Mouse (Mus musculus) left cerebral cortex, postnatal 36 days (tissue): ENCODE data around the gene Myt1l. TPM values are rescaled to one million over a fixed set of nuclear protein-coding genes. Genes with fewer than 3 reads are reported as not detected.

Source experiments
- DNase-seq, 2 experiments: peaks; one replicate each; pipeline ENCODE4 v3.0.0; 2021 to 2022; ENCODE audit warnings: low spot score in 2 of 2, mixed read lengths in 1 of 2
- intact Hi-C: fragments of 180-260 bp; cut with DNase I; formaldehyde crosslinking; loops from one replicate; pipeline ENCODE4 v1.15.1; 2025
- total RNA-seq, 2 experiments: library from RNA; stranded (reverse); gene quantifications; 2 replicates each; pipeline ENCODE4 v1.2.3; 2021

The Myt1l gene
- total RNA-seq, 2 experiments from 2014 or later: 213 to 254 TPM

DNA sequence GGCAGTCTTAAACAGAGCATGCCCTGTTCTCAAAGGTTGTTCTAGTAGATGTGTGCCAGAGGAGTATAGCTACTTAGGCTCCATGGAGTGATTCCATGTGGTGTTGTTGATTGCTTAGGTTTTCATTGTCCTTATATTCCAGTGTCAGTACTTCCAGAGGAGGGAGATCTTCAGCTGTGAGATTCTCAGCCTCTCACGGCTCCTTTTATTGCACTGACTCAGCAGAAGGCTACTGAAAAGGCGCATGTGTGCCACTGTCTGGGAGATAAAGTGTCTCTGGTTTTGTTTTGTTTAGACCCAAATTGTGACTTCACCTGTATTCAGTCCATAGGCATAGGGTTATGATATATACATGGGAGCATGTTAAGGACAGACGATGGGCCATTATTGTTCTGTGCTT, 28.2 kb downstream of the Myt1l start:
- intact Hi-C loops: no loop called here
- no peak for DNase-seq

GRCm38 (mm10) chr12:29556901-29557300, 28.7 kb downstream of the Myt1l start:
- DNase-seq: peak in 1 of 2 experiments; percentile 66

DNA sequence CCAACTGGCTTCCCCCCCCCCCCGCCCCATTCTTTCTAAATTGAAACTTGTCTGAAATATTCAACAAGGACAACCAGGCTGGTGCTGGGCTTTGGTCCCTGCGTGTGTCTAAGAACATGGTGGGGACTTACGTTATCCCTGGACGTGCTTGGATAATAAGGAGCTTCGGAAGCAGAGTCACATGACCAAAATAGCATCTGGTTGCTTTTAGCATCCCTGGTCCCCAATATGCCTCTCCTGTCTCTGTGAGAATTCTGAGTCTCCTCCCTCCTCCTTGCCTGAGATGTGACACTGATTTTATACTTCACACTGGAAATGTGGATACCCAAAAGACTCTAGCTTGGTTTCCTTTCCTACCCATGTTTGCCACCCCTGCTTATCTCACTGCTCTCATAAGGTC, 31.6 kb downstream of the Myt1l start:
- intact Hi-C loops: no loop called here
- DNase-seq: no peak

More at GRCm38 (mm10) chr12:29556901-29557300, 28.7 kb downstream of the Myt1l start:
- intact Hi-C loops: no loop called here

DNA sequence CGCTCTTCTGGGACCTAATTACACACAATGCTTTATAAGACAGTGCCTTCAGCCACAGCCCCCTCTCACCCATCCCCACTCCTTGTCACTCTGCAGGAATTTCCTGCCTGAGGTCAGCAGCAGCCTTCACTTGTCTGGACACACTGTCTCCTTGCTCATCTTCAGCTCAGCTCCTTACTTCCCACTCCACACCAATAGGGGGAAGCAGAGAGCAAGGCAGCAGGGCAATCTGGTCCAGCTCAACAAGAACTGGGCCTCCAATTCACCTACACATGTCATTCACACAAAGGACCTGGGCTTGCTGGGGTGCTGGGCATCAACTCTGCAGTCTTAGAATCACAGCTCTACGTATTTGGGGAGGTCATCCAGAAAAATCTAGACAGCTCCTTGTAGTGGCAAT, 33.0 kb downstream of the Myt1l start:
- intact Hi-C loops: no loop called here
- no peak for DNase-seq

DNA sequence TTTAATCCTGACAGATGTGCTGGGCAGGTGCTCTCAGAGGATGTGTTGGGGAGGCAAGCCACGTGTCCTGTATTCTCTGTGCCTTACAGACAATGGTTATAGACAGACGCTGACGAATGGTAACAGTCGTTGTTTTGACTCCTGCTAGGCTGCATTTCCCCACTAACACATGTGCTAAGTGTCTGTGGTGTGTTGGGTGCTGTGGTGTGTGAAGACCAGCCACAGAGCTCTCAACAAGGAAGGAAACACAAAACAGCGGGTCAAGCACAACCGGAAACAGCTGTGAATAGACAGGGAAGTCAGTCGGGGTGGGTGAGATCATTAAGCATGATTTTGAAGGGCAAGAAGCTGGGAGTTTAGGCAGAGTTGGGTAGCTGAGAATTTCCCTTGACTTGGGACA, 41.1 kb downstream of the Myt1l start:
- intact Hi-C loops: no loop called here
- no peak for DNase-seq

DNA sequence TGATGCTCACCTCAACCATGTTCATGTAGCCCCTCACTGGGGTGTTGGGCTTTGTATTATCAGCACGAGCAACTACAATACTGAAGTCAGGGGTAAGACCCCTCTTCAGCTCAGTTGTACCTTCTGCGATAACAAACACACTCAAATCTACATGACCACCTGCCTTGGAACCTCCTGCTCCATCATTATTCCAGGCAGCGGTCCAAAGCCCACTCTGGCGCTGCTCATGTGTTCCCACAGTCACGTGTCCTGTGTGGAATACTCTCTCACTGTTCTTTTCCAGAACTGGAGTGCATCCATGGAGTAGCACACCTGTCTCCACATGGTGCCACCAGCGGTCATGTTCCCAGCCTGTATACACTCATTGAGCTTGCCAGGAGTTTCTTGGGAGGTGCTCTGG, 42.2 kb downstream of the Myt1l start:
- no peak for DNase-seq
- intact Hi-C loops: no loop called here

- DNase-seq: no peak
- intact Hi-C loops: no loop called here
Observed at GRCm38 (mm10) chr12:29571613-29572012, 43.4 kb downstream of the Myt1l start.

DNA sequence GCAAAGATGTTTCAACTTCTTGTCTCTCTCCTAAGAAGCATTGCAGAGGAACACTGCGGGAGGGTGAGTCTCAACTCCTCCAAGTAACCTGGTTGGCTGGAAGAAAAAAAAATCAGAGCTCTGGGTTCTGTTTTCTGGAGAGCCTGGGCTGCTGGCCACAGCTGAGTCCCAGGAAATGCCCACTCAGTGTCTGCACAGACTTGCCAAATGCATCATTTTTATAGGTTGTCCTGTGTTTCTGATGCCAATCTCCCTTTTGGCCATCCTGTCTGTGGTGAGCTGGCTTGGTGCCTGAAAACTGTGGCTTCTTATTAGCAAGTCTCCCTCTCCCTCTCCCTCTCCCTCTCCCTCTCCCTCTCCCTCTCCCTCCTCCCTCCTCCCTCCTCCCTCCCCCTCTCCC, 65.6 kb downstream of the Myt1l start:
- intact Hi-C loops: no loop called here
- peak; percentile 45 to 63 for DNase-seq

DNA sequence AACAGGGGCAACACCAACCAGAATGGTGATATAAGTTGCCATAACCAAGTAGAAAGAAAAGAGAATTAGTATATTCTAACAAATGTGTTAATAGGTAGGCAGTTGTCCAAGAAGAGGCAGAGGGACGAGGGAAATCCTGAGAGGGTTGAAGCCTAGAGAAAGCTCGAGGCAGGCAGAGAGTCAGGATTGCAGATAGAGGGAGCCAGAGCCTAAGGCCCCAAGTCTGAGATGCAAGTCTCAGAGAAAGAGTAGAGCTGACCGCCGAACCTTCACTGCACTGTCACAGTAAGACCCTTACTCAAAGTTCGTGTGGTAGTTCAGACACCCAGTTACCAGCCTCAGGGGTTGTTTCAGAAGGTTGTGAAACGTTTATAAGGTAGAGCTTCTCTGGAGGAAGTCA, 71.7 kb downstream of the Myt1l start:
- DNase-seq: no peak
- intact Hi-C loops: no loop called here

- no peak for DNase-seq
- intact Hi-C loops: no loop called here
Observed at GRCm38 (mm10) chr12:29601223-29601622, 73.0 kb downstream of the Myt1l start.

GRCm38 (mm10) chr12:29604659-29605058, 76.5 kb downstream of the Myt1l start:
- DNase-seq: no peak
- intact Hi-C loops: no loop called here

- no peak for DNase-seq
- intact Hi-C loops: no loop called here
Observed at GRCm38 (mm10) chr12:29605124-29605523, 76.9 kb downstream of the Myt1l start.

- intact Hi-C loops: no loop called here
- no peak for DNase-seq
Observed at GRCm38 (mm10) chr12:29606221-29606620, 78.0 kb downstream of the Myt1l start.

DNA sequence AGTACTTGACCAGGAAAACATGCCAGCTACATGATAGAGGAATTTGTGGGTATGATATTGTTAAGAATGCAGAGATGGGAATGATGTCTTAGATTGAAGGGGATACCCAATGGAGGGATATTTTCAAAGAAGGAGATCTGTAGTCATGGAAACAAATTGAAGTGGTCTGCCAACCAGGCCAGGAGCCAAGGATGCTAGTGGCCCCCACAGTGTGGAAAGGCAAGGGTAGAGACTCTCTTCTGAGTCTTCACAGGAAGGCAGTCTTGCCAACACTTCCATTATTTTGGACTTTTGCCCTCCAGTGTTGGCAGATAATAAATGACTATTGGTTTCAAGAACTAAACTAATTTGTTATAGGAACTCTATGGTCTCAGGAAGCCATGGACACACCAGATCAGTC, 89.6 kb downstream of the Myt1l start:
- no peak for DNase-seq
- intact Hi-C loops: no loop called here

DNA sequence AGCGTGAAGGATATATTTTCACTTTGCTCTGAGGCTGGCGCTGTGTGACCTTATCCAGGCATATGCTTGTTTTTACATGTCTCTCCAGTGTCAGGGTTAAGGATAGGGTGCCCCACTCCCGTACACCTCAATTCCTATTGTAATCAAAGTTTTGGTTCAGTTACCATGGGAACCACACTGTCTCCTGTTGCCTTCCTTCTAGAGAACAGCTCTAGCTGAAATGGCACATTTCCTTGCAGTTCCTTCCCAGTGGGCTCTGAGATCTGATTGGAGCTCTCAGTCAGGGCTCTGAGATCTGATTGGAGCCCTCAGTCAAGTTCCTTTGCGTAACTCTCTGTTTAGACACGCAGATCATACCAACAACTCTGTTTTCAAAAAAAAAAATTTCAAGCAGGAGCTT, 93.3 kb downstream of the Myt1l start:
- intact Hi-C loops: no loop called here
- no peak for DNase-seq

GRCm38 (mm10) chr12:29627956-29628750, 100.0 kb downstream of the Myt1l start:
- intact Hi-C loops: no loop called here
- DNase-seq: no peak

GRCm38 (mm10) chr12:29629875-29630538, 101.8 kb downstream of the Myt1l start:
- intact Hi-C loops: loop anchor here (5.0 kb wide), 1 partner anchor 98 kb away; no protein-coding TSS in a partner anchor
- DNase-seq: no peak

DNA sequence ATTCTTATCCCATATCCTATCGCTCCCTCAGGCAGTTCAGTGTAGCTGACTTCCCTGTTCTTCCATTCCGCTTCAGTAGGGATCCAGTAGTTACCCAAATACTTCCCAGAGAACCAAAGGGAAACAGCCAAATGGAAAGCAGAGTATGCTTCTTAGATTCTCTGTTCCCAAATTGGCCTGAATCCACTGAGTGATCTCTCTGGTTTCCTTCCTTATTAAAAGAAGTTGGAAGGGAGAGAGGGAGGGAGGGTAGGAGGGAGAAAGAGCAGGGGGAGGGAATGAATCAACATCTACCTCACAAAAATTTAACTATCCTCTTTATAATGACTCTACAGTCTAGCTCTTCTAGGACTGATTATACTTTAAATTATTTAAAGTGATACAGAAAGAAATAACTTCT, 106.3 kb downstream of the Myt1l start:
- no peak for DNase-seq
- intact Hi-C loops: loop anchor here (5.0 kb wide), 1 partner anchor 102 kb away; no protein-coding TSS in a partner anchor

GRCm38 (mm10) chr12:29639543-29640196, 111.5 kb downstream of the Myt1l start:
- peak in 1 of 2 experiments; percentile 36 for DNase-seq
- intact Hi-C loops: no loop called here

- no peak for DNase-seq
- intact Hi-C loops: no loop called here
Observed at GRCm38 (mm10) chr12:29640201-29640600, 112.0 kb downstream of the Myt1l start.

- intact Hi-C loops: no loop called here
- DNase-seq: no peak
Observed at GRCm38 (mm10) chr12:29642915-29643314, 114.7 kb downstream of the Myt1l start.
